Mouse (Mus musculus) gastrocnemius, postnatal 4 days (tissue): ENCODE results near the gene Slco1c1. TPM values are rescaled to one million over a fixed set of nuclear protein-coding genes. Genes with fewer than 3 reads are reported as not detected.
"Not testable (repeated sequence)": the region's sequence is repeated elsewhere in the genome, so short reads cannot be mapped to it uniquely, and the experiment has no call there.

Experiments used
- DNase-seq, 2 experiments: peaks; one replicate each; pipeline ENCODE4 v3.0.0; 2021 to 2022; ENCODE audit warnings: low spot score in 2 of 2, mixed read lengths in 2 of 2
- total RNA-seq, 2 experiments: library from RNA; stranded (reverse); gene quantifications; 2 replicates each; pipeline ENCODE4 v1.2.3; 2021

The Slco1c1 gene
- total RNA-seq, 2 experiments from 2014 or later, result 0.10 to 0.27 TPM

- no peak for DNase-seq
These were observed 60.7 kb downstream of the Slco1c1 start for GRCm38 (mm10) chr6:141584791-141585403.

DNA sequence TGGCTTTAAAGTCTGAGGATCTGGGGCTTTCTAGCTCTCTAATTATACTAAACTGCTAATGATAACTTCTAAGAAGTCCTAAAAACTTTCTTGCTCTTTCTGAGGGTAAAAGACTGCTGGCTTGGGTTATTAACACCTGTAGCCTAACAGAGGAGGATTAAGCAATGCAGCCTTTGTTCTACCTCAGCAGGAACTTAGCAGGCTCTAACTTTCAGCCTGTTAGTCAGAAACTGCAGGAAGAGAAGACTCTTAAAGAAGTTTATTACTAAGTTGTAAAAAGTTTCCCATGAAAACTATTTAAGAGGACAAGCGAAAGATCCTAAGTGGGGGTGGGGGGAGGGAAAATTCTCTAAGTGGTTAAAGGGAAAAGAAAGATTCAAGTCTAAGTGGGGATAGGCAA lies 65.8 kb downstream of the Slco1c1 start:
- no peak for DNase-seq

GRCm38 (mm10) chr6:141590598-141591200 lies 66.5 kb downstream of the Slco1c1 start:
- DNase-seq, result not testable (repeated sequence)

DNA sequence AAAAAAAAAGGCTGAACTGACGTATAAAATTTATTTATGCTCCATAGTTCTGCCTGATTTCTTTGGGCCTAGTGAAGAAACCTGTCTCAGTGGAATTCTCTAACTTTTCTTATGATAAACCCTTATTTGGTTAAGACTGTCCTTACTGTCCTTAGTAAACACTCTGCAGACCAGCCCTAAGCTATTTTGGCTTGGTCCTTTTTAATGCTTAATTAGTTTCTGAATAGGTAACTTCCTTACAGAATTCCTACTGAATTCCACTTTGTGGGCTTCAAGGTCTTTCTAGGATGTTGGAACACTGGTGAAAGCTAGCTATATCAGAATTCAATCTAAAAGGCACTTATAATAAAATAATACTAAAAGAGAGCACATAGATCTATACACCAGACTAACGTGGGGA lies 71.9 kb downstream of the Slco1c1 start:
- no peak for DNase-seq

DNA sequence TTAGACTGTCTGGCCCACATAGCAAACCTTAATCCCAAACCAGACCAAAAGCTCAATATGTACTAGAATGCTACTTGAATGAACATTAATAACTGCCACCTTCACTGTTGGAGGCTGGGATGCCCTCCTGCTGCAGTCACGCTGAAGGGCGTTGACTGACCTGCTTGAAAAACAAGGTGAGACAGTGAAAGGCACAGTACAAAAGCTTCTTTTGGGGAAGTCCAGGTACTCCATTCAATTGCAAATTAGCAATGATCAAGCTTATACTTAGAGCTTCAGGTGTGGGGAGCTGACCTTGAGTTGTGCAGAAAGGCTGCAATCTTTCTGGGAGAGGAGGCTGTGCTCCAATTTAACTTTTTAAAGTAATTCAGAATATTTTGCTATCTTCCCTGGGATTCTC lies 72.9 kb downstream of the Slco1c1 start:
- no peak for DNase-seq

- DNase-seq, result no peak
These were observed 76.8 kb downstream of the Slco1c1 start for GRCm38 (mm10) chr6:141600940-141601339.

- DNase-seq, result no peak
These were observed 86.6 kb downstream of the Slco1c1 start for GRCm38 (mm10) chr6:141610702-141611260.

GRCm38 (mm10) chr6:141614017-141614416 lies 89.8 kb downstream of the Slco1c1 start:
- DNase-seq, result no peak

GRCm38 (mm10) chr6:141615348-141615747 lies 91.2 kb downstream of the Slco1c1 start:
- DNase-seq, result no peak

Other genes starting within 250 kb of the Slco1c1 start
- under 1 TPM in 1 of 2 experiments, not detected in 1; 0.36 TPM for gene Slco1b2, start 105.2 kb downstream of the Slco1c1 start, total RNA-seq
- gene Gm5724, start 249.4 kb downstream of the Slco1c1 start, total RNA-seq, result not detected